Mouse (Mus musculus) layer of hippocampus, adult 9-10 months (tissue): ENCODE results near the gene Hoxa10.

Experiments used
- DNase-seq: peaks from one replicate; pipeline ENCODE4 v3.0.0; 2022; ENCODE audit warnings: low spot score

Gene Hoxa10

DNA sequence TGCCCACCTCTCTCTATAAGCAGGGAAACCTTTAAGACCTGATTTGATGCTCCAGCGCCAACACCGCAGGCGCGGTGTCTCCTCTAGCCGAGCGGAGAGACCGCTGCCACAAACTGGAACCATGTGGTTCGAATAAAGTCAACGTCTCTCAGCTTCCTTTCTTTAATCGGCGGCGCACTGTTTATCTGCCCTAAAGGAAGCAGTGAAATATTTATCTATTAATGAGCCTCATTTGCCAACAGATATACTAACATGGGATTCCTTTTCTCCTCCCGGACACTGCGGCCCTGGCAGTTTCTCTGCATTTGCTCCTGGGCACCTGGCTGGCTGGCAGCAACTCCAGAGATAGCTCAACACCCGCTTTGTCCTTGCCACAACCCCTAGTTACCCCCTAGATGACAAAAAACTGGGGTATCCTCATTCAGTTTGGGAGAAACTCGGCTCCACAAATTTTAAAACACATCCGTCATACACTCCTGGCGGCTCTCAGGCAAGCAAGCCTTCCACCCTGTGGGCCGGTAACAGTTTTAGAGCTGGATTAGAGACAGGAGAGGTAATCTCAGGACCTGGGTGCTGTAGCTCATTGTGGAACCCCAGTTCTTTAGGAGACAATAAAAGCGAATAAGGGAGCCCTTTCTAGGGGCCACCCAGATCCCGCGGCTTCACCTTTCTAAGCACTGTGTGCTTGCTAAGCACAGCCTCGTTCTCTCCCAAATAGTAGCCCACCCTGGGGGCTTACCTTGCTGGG, 22.6 kb downstream of the Hoxa10 start:
- no peak for DNase-seq

GRCm38 (mm10) chr6:52217459-52217768, 23.2 kb downstream of the Hoxa10 start:
- DNase-seq: no peak

DNA sequence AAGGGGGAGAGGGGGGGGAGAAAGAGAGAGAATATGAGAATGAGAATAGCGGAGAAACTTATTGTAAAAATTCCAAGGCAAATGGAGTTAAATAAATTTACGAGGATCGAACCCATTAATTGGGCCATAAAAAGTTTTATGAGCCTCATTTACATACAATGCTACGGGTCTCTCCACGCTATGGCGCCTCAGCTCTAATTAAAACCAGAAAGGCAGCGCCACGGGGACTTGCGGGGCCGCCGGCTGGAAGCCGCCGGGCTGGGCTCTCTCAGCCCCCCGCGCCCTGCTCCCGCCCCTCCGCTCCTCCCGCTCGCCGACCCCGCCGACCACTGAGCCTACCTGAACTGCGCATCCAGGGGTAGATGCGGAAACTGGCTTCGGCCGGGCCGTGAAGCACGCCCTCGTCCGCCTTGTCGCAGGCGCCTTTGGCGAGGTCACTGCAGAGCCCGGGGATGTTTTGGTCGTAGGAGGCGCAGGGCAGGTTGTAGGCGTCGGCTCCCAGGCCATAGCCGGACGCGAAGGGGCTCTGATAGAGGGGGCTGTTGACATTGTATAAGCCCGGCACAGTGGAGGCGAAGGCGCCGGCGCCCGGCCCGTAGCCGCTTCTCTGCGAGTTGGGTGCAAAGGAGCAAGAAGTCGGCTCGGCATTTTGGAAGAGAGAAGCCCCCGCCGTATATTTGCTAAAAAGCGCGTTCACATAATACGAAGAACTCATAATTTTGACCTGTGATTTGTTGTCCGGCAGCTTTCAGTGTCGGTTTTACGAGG, 23.8 kb downstream of the Hoxa10 start:
- no peak for DNase-seq

- DNase-seq: no peak
Measured at GRCm38 (mm10) chr6:52215771-52216535, 24.7 kb downstream of the Hoxa10 start.

- DNase-seq: no peak
Measured at GRCm38 (mm10) chr6:52215070-52215469, 25.6 kb downstream of the Hoxa10 start.

DNA sequence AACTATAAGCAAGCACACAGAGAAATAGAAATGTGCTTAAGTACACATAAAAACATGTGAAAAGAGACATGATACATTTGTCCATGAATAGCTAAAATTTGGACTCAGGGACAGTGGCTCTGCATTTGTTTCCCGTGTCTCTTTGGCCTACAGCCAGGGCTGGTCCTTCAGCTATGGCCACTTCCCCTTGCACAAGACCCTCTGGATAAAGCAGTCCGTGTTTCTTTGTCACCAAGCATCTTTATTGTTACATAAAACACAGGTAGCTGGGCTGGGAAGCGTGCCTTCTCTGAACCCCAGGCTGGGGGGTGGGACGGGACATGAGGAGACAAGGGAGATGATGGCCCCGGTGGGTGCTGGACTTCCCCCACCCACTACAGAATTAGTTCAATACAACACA, 26.4 kb downstream of the Hoxa10 start:
- no peak for DNase-seq

- no peak for DNase-seq
Measured at GRCm38 (mm10) chr6:52213119-52213986, 27.3 kb downstream of the Hoxa10 start, which contains the start of the genes Hoxa3 and Gm28308. Gene Hoxa3, minus strand, starts transcription at chr6:52213336. Gene Gm28308, minus strand, starts transcription at chr6:52213339.

DNA sequence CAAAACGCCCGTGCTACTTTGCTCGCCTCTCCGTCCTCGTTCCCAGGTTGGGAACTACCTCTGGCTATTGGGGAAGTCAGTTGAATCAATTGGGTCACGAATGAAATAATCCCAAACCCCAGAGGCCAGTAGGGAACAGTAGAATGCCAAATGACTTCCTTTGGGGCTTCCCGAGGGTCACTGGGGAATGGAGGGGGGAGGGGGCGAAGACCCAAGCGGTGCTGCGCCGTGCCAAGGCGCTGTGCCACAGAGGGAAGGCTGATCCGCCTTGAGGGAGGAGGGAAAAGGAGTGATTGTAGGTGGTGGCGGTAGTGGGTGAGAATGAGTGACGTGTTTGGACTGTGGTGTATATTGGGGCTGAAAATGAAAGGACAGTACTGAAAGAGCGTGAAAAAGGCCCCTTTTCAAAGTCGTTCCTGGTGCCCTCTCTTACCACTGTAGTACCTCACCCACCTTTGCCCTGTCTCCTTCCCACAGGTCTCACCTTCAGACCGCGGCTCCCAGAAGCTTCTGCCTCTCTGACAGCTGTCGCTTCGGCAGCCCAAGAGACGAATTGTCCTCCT, 28.0 kb downstream of the Hoxa10 start:
- DNase-seq: no peak

- DNase-seq: no peak
Measured at GRCm38 (mm10) chr6:52211961-52212360, 28.7 kb downstream of the Hoxa10 start.

GRCm38 (mm10) chr6:52211170-52211935, 29.3 kb downstream of the Hoxa10 start:
- DNase-seq: no peak

DNA sequence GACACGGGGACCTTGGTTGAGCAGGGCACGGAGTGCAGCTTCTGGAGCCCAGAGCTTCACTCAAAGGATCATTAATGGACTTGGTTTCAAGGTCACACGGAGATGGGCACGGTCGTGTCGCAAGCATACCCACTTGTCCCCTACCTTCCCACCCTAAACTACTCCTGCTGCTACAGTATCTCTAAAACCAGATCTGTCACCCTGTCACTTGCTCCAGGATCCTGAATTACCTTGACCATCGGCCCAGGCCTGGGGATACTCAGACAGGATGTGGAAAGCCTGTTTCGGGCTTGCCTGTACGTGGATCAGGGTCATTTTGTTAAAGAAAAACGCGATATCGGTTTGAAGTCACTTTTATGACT, 31.0 kb downstream of the Hoxa10 start:
- no peak for DNase-seq

GRCm38 (mm10) chr6:52208868-52209684, 31.6 kb downstream of the Hoxa10 start:
- no peak for DNase-seq

GRCm38 (mm10) chr6:52208072-52208867, 32.4 kb downstream of the Hoxa10 start, which contains the start of gene Hoxa6:
Gene Hoxa6, minus strand, starts transcription at chr6:52208722.
- no peak for DNase-seq

DNA sequence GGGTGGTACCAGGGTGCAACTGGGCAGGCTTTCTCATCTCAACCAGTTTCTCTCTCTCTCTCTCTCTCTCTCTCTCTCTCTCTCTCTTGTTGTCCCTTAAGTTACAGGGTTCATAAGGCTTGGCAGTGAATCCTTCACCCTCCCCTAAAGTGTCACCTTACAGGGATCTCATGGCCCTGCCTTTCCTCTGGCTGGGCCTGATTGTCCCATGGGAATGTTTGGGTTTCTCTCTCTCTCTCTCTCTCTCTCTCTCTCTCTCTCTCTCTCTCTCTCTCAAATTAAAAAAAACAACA, 33.0 kb downstream of the Hoxa10 start:
- DNase-seq: no peak

- no peak for DNase-seq
Measured at GRCm38 (mm10) chr6:52206882-52207683, 33.6 kb downstream of the Hoxa10 start.

DNA sequence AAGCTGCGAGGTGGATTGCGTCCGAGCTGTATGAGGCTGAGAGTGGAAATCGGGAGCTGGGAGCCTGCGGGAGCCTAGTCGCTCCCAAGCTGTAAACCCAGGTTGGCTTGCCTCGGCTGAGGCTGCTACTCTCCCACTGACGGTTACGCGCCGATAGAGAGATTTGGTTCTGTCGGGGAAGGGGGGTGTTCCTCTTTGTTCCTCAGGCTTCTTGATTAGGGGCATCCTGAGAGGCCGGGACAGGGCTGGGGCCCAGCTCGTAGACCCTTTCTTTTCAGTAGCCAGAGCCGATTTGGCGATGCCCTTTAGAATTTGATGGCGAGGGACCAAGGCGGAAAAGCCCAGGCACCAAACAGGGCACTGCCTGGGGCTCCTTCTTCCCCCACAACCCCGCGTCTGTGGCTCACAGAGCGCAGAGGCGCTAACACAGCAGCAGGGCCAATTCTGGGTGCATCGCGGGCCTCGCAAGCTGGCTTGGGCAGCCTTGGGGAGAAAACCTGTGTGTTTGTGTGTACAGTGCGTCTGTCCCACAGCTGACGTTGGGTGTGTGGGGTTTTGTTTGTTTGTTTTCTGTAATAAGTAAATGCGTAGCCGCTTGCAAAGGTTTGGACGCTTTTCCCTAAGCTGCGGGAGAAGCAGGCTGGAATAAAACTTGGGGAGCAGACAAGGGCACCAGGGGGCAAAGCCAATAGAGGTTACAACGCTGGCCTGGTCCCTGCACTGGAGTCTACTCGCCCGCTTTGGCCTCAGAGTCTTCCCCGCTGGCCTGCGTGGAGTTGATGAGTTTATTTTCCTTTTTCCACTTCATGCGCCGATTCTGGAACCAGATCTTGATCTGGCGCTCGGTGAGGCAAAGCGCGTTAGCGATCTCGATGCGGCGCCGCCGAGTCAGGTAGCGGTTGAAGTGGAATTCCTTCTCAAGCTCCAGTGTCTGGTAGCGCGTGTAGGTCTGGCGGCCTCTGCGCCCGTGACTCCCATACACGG, 34.7 kb downstream of the Hoxa10 start:
- no peak for DNase-seq

GRCm38 (mm10) chr6:52205221-52205620, 35.4 kb downstream of the Hoxa10 start:
- no peak for DNase-seq
